ENCODE assay signal across 34 mouse cellular contexts in the genomic region with DNA sequence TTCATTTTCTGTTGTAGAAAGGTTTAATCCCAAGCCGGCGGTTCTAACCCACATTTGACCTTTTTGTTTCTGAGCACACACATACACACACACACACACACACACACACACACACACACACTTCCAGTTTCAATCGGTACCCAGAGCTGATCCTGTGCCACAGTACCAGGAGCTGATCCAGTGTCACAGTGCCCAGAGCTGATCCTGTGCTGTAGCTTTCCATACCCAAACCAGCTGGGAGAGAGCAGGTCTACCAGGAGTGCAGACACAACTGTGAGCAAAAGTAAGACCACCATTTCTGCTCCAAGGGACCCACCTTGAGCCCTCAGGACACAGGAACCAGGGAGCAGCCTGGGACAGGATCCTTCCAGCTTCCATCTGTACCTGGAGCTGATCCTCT. TPM values are rescaled to one million over a fixed set of nuclear protein-coding genes. Genes with fewer than 3 reads are reported as not detected.
DNase-seq lines count a peak whose midpoint lies in the region; ATAC-seq and TF ChIP-seq lines count a peak whose summit lies in the region.
"Had no signal": no experiment of that assay in that cellular context is flagged by ENCODE, and none has a peak within 500 bp of the region (broad histone marks: within the 10 kb centered on the region; RNA-seq: fewer than 3 reads in every experiment).

No protein-coding gene starts in this region.

- no peaks in the 10 kb centered on the region for H3K36me3 ChIP-seq in heart, embryonic 12.5 days
- H3K36me3 ChIP-seq in hindbrain, embryonic 13.5 days, result no peaks in the 10 kb centered on the region
- no peaks in the 10 kb centered on the region for H3K36me3 ChIP-seq in hindbrain, embryonic 10.5 days
- no peaks in the 10 kb centered on the region for H3K36me3 ChIP-seq in midbrain, embryonic 13.5 days
- no peaks in the 10 kb centered on the region for H3K36me3 ChIP-seq in midbrain, embryonic 10.5 days
- no peaks in the 10 kb centered on the region for H3K36me3 ChIP-seq in stomach, postnatal 0 days (ENCODE audit: control insufficient read depth, insufficient read depth, low read length)
- H3K36me3 ChIP-seq: limb, embryonic 13.5 days; liver, embryonic 12.5 days; midbrain, embryonic 12.5 days; neural tube, embryonic 13.5 days had no signal

- no peaks in the 10 kb centered on the region for H3K27me3 ChIP-seq in heart, embryonic 12.5 days (replicated peaks)
- H3K27me3 ChIP-seq in hindbrain, embryonic 13.5 days, result no peaks in the 10 kb centered on the region
- H3K27me3 ChIP-seq in hindbrain, embryonic 10.5 days (ENCODE audit: insufficient read depth, poor library complexity, severe bottlenecking), result no peaks in the 10 kb centered on the region
- H3K27me3 ChIP-seq in midbrain, embryonic 13.5 days, result no peaks in the 10 kb centered on the region
- H3K27me3 ChIP-seq in midbrain, embryonic 10.5 days (ENCODE audit: low read depth, poor library complexity, severe bottlenecking), result no peaks in the 10 kb centered on the region
- H3K27me3 ChIP-seq in stomach, postnatal 0 days (ENCODE audit: control insufficient read depth, insufficient read depth, low read length), result no peaks in the 10 kb centered on the region
- H3K27me3 ChIP-seq: limb, embryonic 13.5 days; liver, embryonic 12.5 days; midbrain, embryonic 12.5 days; neural tube, embryonic 13.5 days had no signal

- H3K4me3 ChIP-seq in heart, embryonic 12.5 days, result no peak overlapping the region
- no peak overlapping the region for H3K4me3 ChIP-seq in hindbrain, embryonic 13.5 days
- H3K4me3 ChIP-seq in hindbrain, embryonic 10.5 days, result no peak overlapping the region
- no peak overlapping the region for H3K4me3 ChIP-seq in midbrain, embryonic 13.5 days (replicated peaks)
- no peak overlapping the region for H3K4me3 ChIP-seq in midbrain, embryonic 10.5 days
- no peak overlapping the region for H3K4me3 ChIP-seq in stomach, postnatal 0 days (ENCODE audit: low read depth, low read length)
- H3K4me3 ChIP-seq: limb, embryonic 13.5 days; liver, embryonic 12.5 days; midbrain, embryonic 12.5 days; myocyte; neural tube, embryonic 13.5 days had no signal

- no peak for TF ChIP-seq EP300 in stomach, postnatal 0 days (optimal IDR thresholded peaks at IDR 0.05)

- H3K4me1 ChIP-seq in heart, embryonic 12.5 days (replicated peaks), result no peaks in the 10 kb centered on the region
- no peaks in the 10 kb centered on the region for H3K4me1 ChIP-seq in hindbrain, embryonic 13.5 days (replicated peaks)
- no peaks in the 10 kb centered on the region for H3K4me1 ChIP-seq in hindbrain, embryonic 10.5 days (replicated peaks)
- H3K4me1 ChIP-seq in midbrain, embryonic 13.5 days (replicated peaks), result no peaks in the 10 kb centered on the region
- no peaks in the 10 kb centered on the region for H3K4me1 ChIP-seq in midbrain, embryonic 10.5 days
- no peaks in the 10 kb centered on the region for H3K4me1 ChIP-seq in stomach, postnatal 0 days (replicated peaks; ENCODE audit: control insufficient read depth, insufficient read depth)
- H3K4me1 ChIP-seq: limb, embryonic 13.5 days; liver, embryonic 12.5 days; midbrain, embryonic 12.5 days; neural tube, embryonic 13.5 days had no signal

- 0 out of 2 replicates have a peak, but pooled peaks have one; percentile 36 for ATAC-seq in heart, embryonic 12.5 days (ENCODE audit: insufficient number of reproducible peaks, low FRiP score)
- peak; percentile 52; the same call in 1 of the 2 replicates for ATAC-seq in hindbrain, embryonic 13.5 days (ENCODE audit: low FRiP score)
- ATAC-seq in midbrain, embryonic 13.5 days, result peak; percentile 34
- peak; percentile 53; the same call in 1 of the 2 replicates for ATAC-seq in stomach, postnatal 0 days (ENCODE audit: low FRiP score, low TSS enrichment)
- ATAC-seq: forebrain, postnatal 0 days; liver, embryonic 12.5 days had no signal

- H3K9ac ChIP-seq in heart, embryonic 12.5 days, result no peak overlapping the region
- H3K9ac ChIP-seq in hindbrain, embryonic 13.5 days, result no peak overlapping the region
- H3K9ac ChIP-seq in midbrain, embryonic 13.5 days (replicated peaks), result no peak overlapping the region
- no peak overlapping the region for H3K9ac ChIP-seq in stomach, postnatal 0 days (ENCODE audit: low read length)
- H3K9ac ChIP-seq: forebrain, postnatal 0 days; limb, embryonic 13.5 days; liver, embryonic 12.5 days; midbrain, embryonic 12.5 days; neural tube, embryonic 13.5 days had no signal

- intact Hi-C loops in heart, postnatal 25 days (cut with DNase I), result no loop called here

- no peak for DNase-seq in heart, postnatal 25 days (ENCODE audit: low spot score)
- DNase-seq in hindbrain, embryonic 10.5 days (ENCODE audit: low spot score), result no peak
- DNase-seq in midbrain, embryonic 10.5 days (ENCODE audit: low spot score), result no peak
- DNase-seq in stomach, postnatal 0 days (ENCODE audit: low spot score), result no peak
- DNase-seq: adrenal gland, adult 8-10 months; cerebellum, adult 11-12 months; cerebellum, postnatal 10 days; forebrain, postnatal 0 days; gastrocnemius, postnatal 36 days; kidney, adult 9 months; kidney, postnatal 36 days; layer of hippocampus, postnatal 36 days; lung, adult 18-20 months; lung, postnatal 10 days; retina, postnatal 1 day; right cerebral cortex, postnatal 25 days; spleen, adult 18-20 months; thymus, postnatal 14 days had no signal

- no peak overlapping the region for H3K27ac ChIP-seq in heart, embryonic 12.5 days (ENCODE audit: poor library complexity, severe bottlenecking)
- H3K27ac ChIP-seq in hindbrain, embryonic 13.5 days, result no peak overlapping the region
- no peak overlapping the region for H3K27ac ChIP-seq in hindbrain, embryonic 10.5 days
- H3K27ac ChIP-seq in midbrain, embryonic 13.5 days, result no peak overlapping the region
- no peak overlapping the region for H3K27ac ChIP-seq in midbrain, embryonic 10.5 days (replicated peaks)
- no peak overlapping the region for H3K27ac ChIP-seq in stomach, postnatal 0 days (replicated peaks)
- H3K27ac ChIP-seq: limb, embryonic 13.5 days; liver, embryonic 12.5 days; midbrain, embryonic 12.5 days; neural tube, embryonic 13.5 days had no signal

- no peak overlapping the region for H3K4me2 ChIP-seq in heart, embryonic 12.5 days
- H3K4me2 ChIP-seq in hindbrain, embryonic 13.5 days, result no peak overlapping the region
- no peak overlapping the region for H3K4me2 ChIP-seq in midbrain, embryonic 13.5 days (replicated peaks)
- H3K4me2 ChIP-seq in stomach, postnatal 0 days (replicated peaks; ENCODE audit: low read depth), result no peak overlapping the region
- H3K4me2 ChIP-seq: limb, embryonic 13.5 days; liver, embryonic 12.5 days; midbrain, embryonic 12.5 days; neural tube, embryonic 13.5 days had no signal

- WGBS in heart, embryonic 12.5 days, result 73% methylated on average over 3 of the region's 3 CpGs
- 97% methylated on average over 3 of the region's 3 CpGs for WGBS in hindbrain, embryonic 13.5 days
- WGBS in hindbrain, embryonic 10.5 days, result 89% methylated on average over 3 of the region's 3 CpGs
- 89% methylated on average over 3 of the region's 3 CpGs for WGBS in midbrain, embryonic 13.5 days
- 94% methylated on average over 3 of the region's 3 CpGs for whole genome bisulfite sequencing in midbrain, embryonic 10.5 days
- WGBS in stomach, postnatal 0 days, result 93% methylated on average over 3 of the region's 3 CpGs

- peaks cover 58% of the 10 kb centered on the region for H3K9me3 ChIP-seq in heart, embryonic 12.5 days (replicated peaks)
- peaks cover 61% of the 10 kb centered on the region for H3K9me3 ChIP-seq in hindbrain, embryonic 13.5 days
- H3K9me3 ChIP-seq in hindbrain, embryonic 10.5 days, result peaks cover 69% of the 10 kb centered on the region
- H3K9me3 ChIP-seq in midbrain, embryonic 13.5 days, result peaks cover 59% of the 10 kb centered on the region
- peaks cover 81% of the 10 kb centered on the region for H3K9me3 ChIP-seq in midbrain, embryonic 10.5 days (replicated peaks)
- peaks cover 20% of the 10 kb centered on the region; the same call in 1 of the 2 replicates for H3K9me3 ChIP-seq in stomach, postnatal 0 days (ENCODE audit: control insufficient read depth, low read length)

- TF ChIP-seq CTCF in stomach, postnatal 0 days (IDR thresholded peaks at IDR 0.05; ENCODE audit: low read depth), result no peak

RNA-seq across cellular contexts. Expression of gene Btbd35f25, which starts 58.3 kb away (rescaled TPM):
- not detected in 2 replicates for polyA plus RNA-seq in heart, embryonic 12.5 days (2016; fragmentation: Nextera tagmentation; extraction: Ambion mirVana)
- not detected for total RNA-seq in heart, postnatal 25 days (2021)
- not detected in 2 replicates for polyA plus RNA-seq in hindbrain, embryonic 13.5 days (2015; fragmentation: Nextera tagmentation; extraction: Ambion mirVana)
- not detected in 2 replicates for polyA plus RNA-seq in hindbrain, embryonic 10.5 days (2016; fragmentation: Nextera tagmentation; extraction: Ambion mirVana)
- polyA plus RNA-seq in midbrain, embryonic 13.5 days (2015; fragmentation: Nextera tagmentation; extraction: Ambion mirVana), result not detected in 2 replicates
- not detected in 2 replicates for polyA plus RNA-seq in midbrain, embryonic 10.5 days (2016; fragmentation: Nextera tagmentation; extraction: Ambion mirVana)
- not detected in 2 replicates for polyA plus RNA-seq in stomach, postnatal 0 days (2015; fragmentation: Nextera tagmentation; extraction: Ambion mirVana)
- total RNA-seq: adrenal gland, adult 8-10 months; ES-E14; forebrain, postnatal 0 days; gastrocnemius, postnatal 36 days; layer of hippocampus, adult 8-10 months; layer of hippocampus, postnatal 36 days; left cerebral cortex, postnatal 10 days had no signal
- polyA plus RNA-seq: cortical plate, adult 2 months; embryonic facial prominence, embryonic 11.5 days; forebrain, embryonic 11.5 days; forebrain, postnatal 0 days; heart, embryonic 16.5 days; intestine, embryonic 14.5 days; limb, embryonic 13.5 days; liver, embryonic 12.5 days; midbrain, embryonic 12.5 days; myocyte; neural tube, embryonic 13.5 days had no signal
